Mouse (Mus musculus) MEL (cell line): Measurements from ENCODE around the gene Cdc42se2. TPM values are rescaled to one million over a fixed set of nuclear protein-coding genes. Genes with fewer than 3 reads are reported as not detected.
A peak's percentile ranks its signal among the peaks of the same experiment; 100 is the strongest.

Experiments used
- DNase-seq: peaks from one replicate; pipeline ENCODE4 v3.0.0; 2011; ENCODE audit warnings: low read depth, low spot score
- H3K27ac ChIP-seq: 2 replicates; pipeline ENCODE4 v1.5.1; 2012; ENCODE audit warnings: low read depth, mild to moderate bottlenecking, control low read depth, low read length, moderate library complexity; ENCODE audit not compliant: control insufficient read depth
- H3K27me3 ChIP-seq, 2 experiments: fragments of 150-350 bp in 1 of 2; sonication (generic) in 1 of 2; 2 replicates each; pipeline ENCODE4 v1.6.1; 2012; ENCODE audit warnings: low read length in 2 of 2, mild to moderate bottlenecking in 2 of 2, improper control_type of control experiment in 1 of 2, moderate library complexity in 1 of 2; ENCODE audit not compliant: insufficient read depth in 2 of 2, control insufficient read depth in 1 of 2
- H3K36me3 ChIP-seq, 2 experiments: 2 replicates each; pipeline ENCODE4 v1.6.1; 2012 to 2014; ENCODE audit warnings: low read length in 2 of 2, improper control_type of control experiment in 1 of 2, inconsistent platforms in 1 of 2, mild to moderate bottlenecking in 1 of 2; ENCODE audit not compliant: insufficient read depth in 2 of 2, control insufficient read depth in 1 of 2
- H3K4me1 ChIP-seq, 2 experiments: fragments of 150-350 bp in 1 of 2; sonication (generic) in 1 of 2; 2 replicates each; pipeline ENCODE4 v1.6.1; 2012; ENCODE audit warnings: low read length in 2 of 2, improper control_type of control experiment in 1 of 2, mild to moderate bottlenecking in 1 of 2; ENCODE audit not compliant: insufficient read depth in 2 of 2, control insufficient read depth in 1 of 2
- H3K4me3 ChIP-seq, 2 experiments: fragments of 150-350 bp in 1 of 2; sonication (generic) in 1 of 2; 2 replicates each; pipeline ENCODE4 v1.5.1; 2012; ENCODE audit warnings: low read depth in 2 of 2, low read length in 2 of 2, mild to moderate bottlenecking in 2 of 2, moderate library complexity in 2 of 2, control low read depth in 1 of 2, improper control_type of control experiment in 1 of 2; ENCODE audit not compliant: control insufficient read depth in 1 of 2, insufficient read depth in 1 of 2
- H3K79me2 ChIP-seq: 2 replicates; pipeline ENCODE4 v1.6.1; 2012; ENCODE audit warnings: mild to moderate bottlenecking, low read length, moderate library complexity; ENCODE audit not compliant: control insufficient read depth, poor library complexity, insufficient read depth
- H3K9ac ChIP-seq: 2 replicates; pipeline ENCODE4 v1.6.1; 2012; ENCODE audit warnings: low read depth, mild to moderate bottlenecking, control low read depth, low read length, moderate library complexity; ENCODE audit not compliant: control insufficient read depth, poor library complexity, severe bottlenecking
- H3K9me3 ChIP-seq: fragments of 150-350 bp; sonication (generic); replicated peaks from 2 replicates; pipeline ENCODE4 v1.6.1; 2012; ENCODE audit warnings: mild to moderate bottlenecking, low read length, improper control_type of control experiment, moderate library complexity; ENCODE audit not compliant: insufficient read depth
- BHLHE40 ChIP-seq: IDR thresholded peaks from 2 replicates; pipeline ENCODE4 v1.6.1; 2012; ENCODE audit warnings: low read depth, mild to moderate bottlenecking, inconsistent platforms, low read length, improper control_type of control experiment, borderline replicate concordance
- CHD1 ChIP-seq: IDR thresholded peaks from 2 replicates; pipeline ENCODE4 v1.6.1; 2012; ENCODE audit warnings: low read depth, mild to moderate bottlenecking, inconsistent platforms, low read length, improper control_type of control experiment
- CHD2 ChIP-seq: IDR thresholded peaks from 2 replicates; pipeline ENCODE4 v1.6.1; 2011; ENCODE audit warnings: low read length, improper control_type of control experiment
- CTCF ChIP-seq, 3 experiments: IDR thresholded peaks in 2 of 3; conservative IDR thresholded peaks in 1 of 3; 2 replicates each; pipeline ENCODE4 v1.5.1; 2011 to 2012; ENCODE audit warnings: low read length in 3 of 3, low read depth in 2 of 3, mild to moderate bottlenecking in 2 of 3, improper control_type of control experiment in 1 of 3, inconsistent platforms in 1 of 3, mixed read lengths in 1 of 3, moderate library complexity in 1 of 3; ENCODE audit not compliant: control insufficient read depth in 1 of 3, insufficient read depth in 1 of 3, poor library complexity in 1 of 3, severe bottlenecking in 1 of 3
- E2F4 ChIP-seq: IDR thresholded peaks from 2 replicates; pipeline ENCODE4 v1.6.1; 2011; ENCODE audit warnings: low read depth, low read length, improper control_type of control experiment, borderline replicate concordance
- ELF1 ChIP-seq: IDR thresholded peaks from 2 replicates; pipeline ENCODE4 v1.6.1; 2014; ENCODE audit warnings: low read depth, mild to moderate bottlenecking, inconsistent platforms, low read length, improper control_type of control experiment, moderate library complexity
- EP300 ChIP-seq, 2 experiments: IDR thresholded peaks; 2 replicates each; pipeline ENCODE4 v1.6.1; 2011; ENCODE audit warnings: improper control_type of control experiment in 2 of 2, low read length in 2 of 2, low read depth in 1 of 2, mild to moderate bottlenecking in 1 of 2
- ETS1 ChIP-seq: IDR thresholded peaks from 2 replicates; pipeline ENCODE4 v1.6.1; 2012; ENCODE audit warnings: low read depth, mild to moderate bottlenecking, inconsistent platforms, low read length, improper control_type of control experiment, moderate library complexity
- GABPA ChIP-seq: IDR thresholded peaks from 2 replicates; pipeline ENCODE4 v1.6.1; 2012; ENCODE audit warnings: low read depth, mild to moderate bottlenecking, inconsistent platforms, low read length, improper control_type of control experiment, moderate library complexity
- GATA1 ChIP-seq: IDR thresholded peaks from 2 replicates; pipeline ENCODE4 v1.6.1; 2011; ENCODE audit warnings: low read depth, low read length, improper control_type of control experiment
- JUND ChIP-seq: IDR thresholded peaks from 2 replicates; pipeline ENCODE4 v1.6.1; 2011; ENCODE audit warnings: low read depth, mild to moderate bottlenecking, improper control_type of control experiment, low read length
- KAT2A ChIP-seq: conservative IDR thresholded peaks from 2 replicates; pipeline ENCODE4 v1.6.1; 2012; ENCODE audit warnings: low read depth, low read length, improper control_type of control experiment, inconsistent platforms
- MAFK ChIP-seq: IDR thresholded peaks from 2 replicates; pipeline ENCODE4 v1.6.1; 2011; ENCODE audit warnings: low read depth, mild to moderate bottlenecking, low read length, improper control_type of control experiment, borderline replicate concordance
- MAX ChIP-seq: IDR thresholded peaks from 2 replicates; pipeline ENCODE4 v1.6.1; 2011; ENCODE audit warnings: low read length, improper control_type of control experiment
- MAZ ChIP-seq: IDR thresholded peaks from 2 replicates; pipeline ENCODE4 v1.6.1; 2012; ENCODE audit warnings: low read depth, mild to moderate bottlenecking, inconsistent platforms, low read length, improper control_type of control experiment
- MEF2A ChIP-seq: IDR thresholded peaks from 2 replicates; pipeline ENCODE4 v1.6.1; 2014; ENCODE audit warnings: low read depth, mild to moderate bottlenecking, inconsistent platforms, low read length, improper control_type of control experiment; ENCODE audit not compliant: poor library complexity, insufficient replicate concordance, severe bottlenecking; ENCODE audit errors: extremely low read depth
- MYB ChIP-seq: IDR thresholded peaks from 2 replicates; pipeline ENCODE4 v1.6.1; 2011; ENCODE audit warnings: mild to moderate bottlenecking, low read depth, low read length, improper control_type of control experiment
- MYC ChIP-seq: IDR thresholded peaks from 2 replicates; pipeline ENCODE4 v1.6.1; 2011; ENCODE audit warnings: low read depth, mild to moderate bottlenecking, low read length, improper control_type of control experiment, moderate library complexity
- NELFE ChIP-seq: IDR thresholded peaks from 2 replicates; pipeline ENCODE4 v1.6.1; 2011; ENCODE audit warnings: low read depth, low read length, improper control_type of control experiment
- NRF1 ChIP-seq: IDR thresholded peaks from 2 replicates; pipeline ENCODE4 v1.6.1; 2014; ENCODE audit warnings: low read depth, mild to moderate bottlenecking, inconsistent platforms, low read length, improper control_type of control experiment, moderate library complexity; ENCODE audit not compliant: poor library complexity, insufficient read depth, severe bottlenecking
- POLR2A ChIP-seq, 2 experiments: IDR thresholded peaks; 2 replicates each; pipeline ENCODE4 v1.6.1; 2011 to 2012; ENCODE audit warnings: low read length in 2 of 2, mild to moderate bottlenecking in 2 of 2, control low read depth in 1 of 2, improper control_type of control experiment in 1 of 2, low read depth in 1 of 2, moderate library complexity in 1 of 2; ENCODE audit not compliant: control insufficient read depth in 1 of 2, insufficient read depth in 1 of 2, poor library complexity in 1 of 2
- POLR2AphosphoS2 ChIP-seq: IDR thresholded peaks from 2 replicates; pipeline ENCODE4 v1.6.1; 2011; ENCODE audit warnings: low read length, improper control_type of control experiment
- POLR2AphosphoS5 ChIP-seq: IDR thresholded peaks from 2 replicates; pipeline ENCODE4 v1.6.1; 2012; ENCODE audit warnings: low read depth, borderline replicate concordance, mild to moderate bottlenecking, inconsistent platforms, low read length, moderate library complexity, mixed read lengths
- RAD21 ChIP-seq: IDR thresholded peaks from 2 replicates; pipeline ENCODE4 v1.6.1; 2011; ENCODE audit warnings: mild to moderate bottlenecking, low read depth, low read length, improper control_type of control experiment
- RCOR1 ChIP-seq: IDR thresholded peaks from 2 replicates; pipeline ENCODE4 v1.6.1; 2012; ENCODE audit warnings: low read depth, mild to moderate bottlenecking, inconsistent platforms, low read length, improper control_type of control experiment
- SIN3A ChIP-seq: IDR thresholded peaks from 2 replicates; pipeline ENCODE4 v1.6.1; 2012; ENCODE audit warnings: low read length, improper control_type of control experiment, inconsistent platforms
- SMC3 ChIP-seq: IDR thresholded peaks from 2 replicates; pipeline ENCODE4 v1.6.1; 2011; ENCODE audit warnings: low read depth, low read length, improper control_type of control experiment
- TAL1 ChIP-seq: IDR thresholded peaks from 2 replicates; pipeline ENCODE4 v1.6.1; 2012; ENCODE audit warnings: mild to moderate bottlenecking, inconsistent platforms, low read length, moderate library complexity, mixed read lengths
- TBP ChIP-seq: IDR thresholded peaks from 2 replicates; pipeline ENCODE4 v1.8.0; 2011; ENCODE audit warnings: low read depth, low read length, improper control_type of control experiment
- USF1 ChIP-seq: IDR thresholded peaks from 2 replicates; pipeline ENCODE4 v1.6.1; 2014; ENCODE audit warnings: low read depth, mild to moderate bottlenecking, inconsistent platforms, low read length, improper control_type of control experiment, moderate library complexity
- USF2 ChIP-seq, 2 experiments: IDR thresholded peaks; 2 replicates each; pipeline ENCODE4 v1.6.1; 2011 to 2012; ENCODE audit warnings: improper control_type of control experiment in 2 of 2, low read length in 2 of 2, borderline replicate concordance in 1 of 2, inconsistent platforms in 1 of 2, low read depth in 1 of 2, mild to moderate bottlenecking in 1 of 2; ENCODE audit not compliant: insufficient read depth in 1 of 2
- ZC3H11A ChIP-seq: IDR thresholded peaks from 2 replicates; pipeline ENCODE4 v1.6.1; 2012; ENCODE audit warnings: low read depth, mild to moderate bottlenecking, inconsistent platforms, low read length, improper control_type of control experiment
- ZKSCAN1 ChIP-seq: IDR thresholded peaks from 2 replicates; pipeline ENCODE4 v1.6.1; 2012; ENCODE audit warnings: low read depth, mild to moderate bottlenecking, inconsistent platforms, low read length, improper control_type of control experiment, moderate library complexity
- ZMIZ1 ChIP-seq: IDR thresholded peaks from 2 replicates; pipeline ENCODE4 v1.6.1; 2012; ENCODE audit warnings: low read depth, mild to moderate bottlenecking, inconsistent platforms, low read length, improper control_type of control experiment, moderate library complexity
- ZNF384 ChIP-seq: IDR thresholded peaks from 2 replicates; pipeline ENCODE4 v1.6.1; 2012; ENCODE audit warnings: low read depth, mild to moderate bottlenecking, inconsistent platforms, low read length, improper control_type of control experiment
- polyA plus RNA-seq, 2 experiments: library from polyadenylated mRNA; stranded (reverse) in 1 of 2; unstranded in 1 of 2; fragments of >175 nt in 1 of 2; fragments of >200 nt in 1 of 2; gene quantifications; 2 replicates each; pipeline versions ENCODE4 v1.2.1 to v1.2.4; 2012; ENCODE audit warnings: low replicate concordance in 2 of 2, low read depth in 1 of 2; ENCODE audit not compliant: insufficient read length in 2 of 2, insufficient read depth in 1 of 2, missing spikeins in 1 of 2
- total RNA-seq: library from RNA; depleted of rRNA; stranded (reverse); fragments of 300-350 nt; gene quantifications from 2 replicates; pipeline ENCODE4 v1.2.3, GENCODE M21; 2012

Cdc42se2 gene
- total and polyA plus RNA-seq, 3 experiments, result 30.1 to 47.4 (median 33.4) TPM

GRCm38 (mm10) chr11:54703306-54703705, 84.2 kb downstream of the Cdc42se2 start (continued):
- peak; percentile 93 for TF ChIP-seq RAD21

- no peaks in the 10 kb centered on the region for H3K9me3 ChIP-seq
- H3K4me1 ChIP-seq, result peaks cover 4 to 6% of the 10 kb centered on the region in 2 experiments; a peak in 2 of 4 replicates
- H3K36me3 ChIP-seq, result peaks cover 0 to 4% of the 10 kb centered on the region in 2 experiments; a peak in 2 of 4 replicates
- H3K27me3 ChIP-seq, result no peaks in the 10 kb centered on the region
- peak; percentile 72 for DNase-seq
- no peak overlapping the region for H3K27ac ChIP-seq
- H3K9ac ChIP-seq, result peak overlapping the region; percentile 6; the same call in 1 of the 2 replicates
- no peaks in the 10 kb centered on the region for H3K79me2 ChIP-seq
- no peak overlapping the region for H3K4me3 ChIP-seq
- TF ChIP-seq MYB, result no peak
- TF ChIP-seq RCOR1, result no peak
- TF ChIP-seq CHD2, result no peak
- TF ChIP-seq ZNF384, result peak; percentile 89
- peak; percentile 37; the same call in 1 of the 2 replicates for TF ChIP-seq MYC
- TF ChIP-seq NRF1, result peak; percentile 50; the same call in 1 of the 2 replicates
- no peak for TF ChIP-seq CHD1
- TF ChIP-seq RAD21, result no peak
- TF ChIP-seq ZKSCAN1, result no peak
- no peak for TF ChIP-seq USF2 (IDR thresholded peaks at IDR 0.05; ENCODE audit: borderline replicate concordance in 1 of 2, insufficient read depth in 1 of 2, low read depth in 1 of 2, low read length in 2 of 2)
- TF ChIP-seq TAL1, result no peak
- TF ChIP-seq USF1, result no peak
- TF ChIP-seq SMC3, result peak; percentile 19; the same call in 1 of the 2 replicates
- TF ChIP-seq NELFE, result no peak
- TF ChIP-seq POLR2A (IDR thresholded peaks at IDR 0.05; ENCODE audit: control insufficient read depth in 1 of 2, insufficient read depth in 1 of 2, low read depth in 1 of 2, low read length in 2 of 2, poor library complexity in 1 of 2), result no peak
- TF ChIP-seq ZC3H11A, result no peak
- TF ChIP-seq GATA1, result peak; percentile 50; the same call in 1 of the 2 replicates
- TF ChIP-seq ZMIZ1, result no peak
- no peak for TF ChIP-seq KAT2A
- no peak for TF ChIP-seq MEF2A
- 0 out of 2 replicates have a peak, but pooled peaks have one; percentile 15 for TF ChIP-seq SIN3A
- peak; percentile 76 for TF ChIP-seq ETS1
- TF ChIP-seq BHLHE40, result peak; percentile 32; the same call in 1 of the 2 replicates
- TF ChIP-seq TBP, result no peak
- no peak for TF ChIP-seq E2F4
- no peak for TF ChIP-seq CTCF (IDR thresholded peaks at IDR 0.05 in 2 of 3, conservative IDR thresholded peaks at IDR 0.05 in 1 of 3; ENCODE audit: control insufficient read depth in 1 of 3, insufficient read depth in 1 of 3, low read depth in 2 of 3, low read length in 3 of 3, poor library complexity in 1 of 3, severe bottlenecking in 1 of 3)
- TF ChIP-seq EP300 (IDR thresholded peaks at IDR 0.05; ENCODE audit: low read depth in 1 of 2, low read length in 2 of 2), result no peak
- no peak for TF ChIP-seq GABPA
- no peak for TF ChIP-seq MAZ
- TF ChIP-seq POLR2AphosphoS2, result peak; percentile 46; the same call in 1 of the 2 replicates
- TF ChIP-seq MAFK, result no peak
- no peak for TF ChIP-seq MAX
- no peak for TF ChIP-seq JUND
- TF ChIP-seq POLR2AphosphoS5, result no peak
- TF ChIP-seq ELF1, result no peak
Measured at GRCm38 (mm10) chr11:54701848-54702247, 85.6 kb downstream of the Cdc42se2 start.
